Mouse (Mus musculus) adrenal gland, adult 8-10 months (tissue): ENCODE results near the gene Rhbdd3. TPM values are rescaled to one million over a fixed set of nuclear protein-coding genes. Genes with fewer than 3 reads are reported as not detected.

ENCODE experiments used
- DNase-seq: peaks from one replicate; pipeline ENCODE4 v3.0.0; 2022
- total RNA-seq, 4 experiments: library from RNA; stranded (reverse); gene quantifications; 2 replicates each; pipeline ENCODE4 v1.2.4; 2022

Rhbdd3 gene
- total RNA-seq, 4 experiments from 2014 or later = 19.8 to 31.3 (median 24.4) TPM

- DNase-seq = no peak
These were observed 30.3 kb downstream of the Rhbdd3 start for GRCm38 (mm10) chr11:5129035-5129480.

DNA sequence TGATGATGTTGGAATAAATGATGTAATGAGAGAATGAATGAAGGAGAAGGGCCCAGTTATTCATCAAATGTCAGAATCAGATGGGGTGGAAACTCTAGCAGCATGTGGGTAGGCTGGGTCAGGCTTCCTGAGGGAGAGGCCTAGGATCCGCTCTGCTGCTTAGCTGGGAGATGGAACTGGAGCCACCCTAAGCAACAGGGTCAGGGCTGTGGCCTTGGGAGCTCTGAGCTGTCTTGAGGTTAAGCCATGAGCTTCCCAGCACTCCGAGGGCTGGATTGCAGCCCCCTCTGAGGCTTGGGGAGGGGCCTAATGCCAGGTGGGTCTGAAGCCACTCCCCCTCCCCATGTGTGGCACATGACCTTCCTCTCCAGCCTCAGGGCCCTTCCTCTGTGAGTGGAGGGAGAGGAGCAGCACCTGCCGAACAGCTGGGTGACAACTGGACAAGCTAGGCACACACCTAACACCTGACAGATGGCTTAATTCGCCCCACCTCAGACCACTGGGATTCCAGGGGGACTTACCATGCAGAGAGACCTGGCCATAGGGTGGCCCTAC, 31.5 kb downstream of the Rhbdd3 start:
- DNase-seq = no peak

GRCm38 (mm10) chr11:5132751-5133150, 34.0 kb downstream of the Rhbdd3 start:
- no peak for DNase-seq

- no peak for DNase-seq
These were observed 37.2 kb downstream of the Rhbdd3 start for GRCm38 (mm10) chr11:5135914-5136313.

GRCm38 (mm10) chr11:5138642-5139041, 39.9 kb downstream of the Rhbdd3 start:
- DNase-seq = no peak

GRCm38 (mm10) chr11:5139372-5139771, 40.6 kb downstream of the Rhbdd3 start:
- no peak for DNase-seq

- peak; percentile 66 for DNase-seq
These were observed 41.9 kb downstream of the Rhbdd3 start for GRCm38 (mm10) chr11:5140619-5141018.

DNA sequence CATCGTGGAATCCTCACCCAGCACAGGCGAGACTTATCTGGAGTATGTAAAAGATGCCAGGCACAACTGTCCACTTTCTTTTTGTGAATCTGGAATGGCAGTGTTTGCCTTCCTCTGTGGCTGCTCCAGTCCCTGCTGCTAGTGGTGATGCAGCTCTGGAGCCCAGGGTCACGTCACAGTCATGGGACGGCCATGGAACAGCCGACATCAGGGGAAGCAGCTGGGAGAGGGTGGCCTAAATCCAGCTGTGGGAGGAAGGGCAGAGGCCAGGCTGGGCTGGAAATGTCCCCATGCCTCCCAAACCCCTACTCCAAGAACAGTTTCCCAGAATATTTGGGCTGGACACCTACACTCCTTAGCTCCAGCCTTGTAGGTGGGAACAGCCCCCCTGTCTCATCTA, 42.5 kb downstream of the Rhbdd3 start:
- no peak for DNase-seq

- no peak for DNase-seq
These were observed 43.2 kb downstream of the Rhbdd3 start for GRCm38 (mm10) chr11:5141965-5142364.

GRCm38 (mm10) chr11:5145600-5145999, 46.9 kb downstream of the Rhbdd3 start:
- DNase-seq = no peak

- DNase-seq = no peak
These were observed 50.5 kb downstream of the Rhbdd3 start for GRCm38 (mm10) chr11:5149249-5149648.

- DNase-seq = no peak
These were observed 51.2 kb downstream of the Rhbdd3 start for GRCm38 (mm10) chr11:5149955-5150354.

DNA sequence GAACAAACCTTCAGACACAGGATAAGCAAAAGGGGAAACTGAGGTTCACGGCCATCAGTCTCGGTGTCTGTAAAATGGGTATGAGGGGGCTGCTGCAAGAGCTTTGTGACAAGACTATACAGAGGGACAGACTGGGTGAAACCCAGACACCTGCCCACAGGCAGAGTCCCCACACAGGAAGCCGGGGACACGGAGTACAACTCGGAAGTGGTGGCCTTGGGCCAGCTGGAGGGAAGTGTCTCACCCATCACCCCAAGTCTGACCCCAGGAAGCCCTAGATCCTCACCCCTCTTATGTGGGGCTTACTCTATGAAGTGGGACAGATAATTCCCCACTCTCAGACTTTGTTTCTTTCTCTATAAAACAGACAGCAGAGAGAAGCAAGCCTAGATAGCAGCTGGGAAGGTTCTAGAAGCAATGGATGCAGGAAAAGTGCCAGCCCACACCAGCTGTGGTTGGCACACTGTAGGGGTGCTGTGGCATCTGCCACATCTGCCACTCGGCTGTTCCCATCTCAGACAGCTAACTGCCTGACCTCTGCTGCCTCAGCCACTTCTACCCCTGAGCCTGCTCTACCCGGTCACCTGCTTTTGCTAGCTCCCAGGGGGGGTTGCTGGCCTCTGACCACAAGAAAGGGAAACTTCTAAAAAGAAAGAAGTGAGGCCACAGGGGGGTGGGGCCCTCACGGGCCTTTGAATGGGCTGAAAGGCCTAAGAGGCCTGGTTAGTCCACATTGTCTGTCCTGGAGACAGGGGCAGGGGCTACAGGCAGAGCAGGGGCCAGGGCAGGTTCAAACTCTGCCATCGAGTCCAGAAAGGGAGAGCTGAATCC, 51.9 kb downstream of the Rhbdd3 start:
- DNase-seq = no peak

DNA sequence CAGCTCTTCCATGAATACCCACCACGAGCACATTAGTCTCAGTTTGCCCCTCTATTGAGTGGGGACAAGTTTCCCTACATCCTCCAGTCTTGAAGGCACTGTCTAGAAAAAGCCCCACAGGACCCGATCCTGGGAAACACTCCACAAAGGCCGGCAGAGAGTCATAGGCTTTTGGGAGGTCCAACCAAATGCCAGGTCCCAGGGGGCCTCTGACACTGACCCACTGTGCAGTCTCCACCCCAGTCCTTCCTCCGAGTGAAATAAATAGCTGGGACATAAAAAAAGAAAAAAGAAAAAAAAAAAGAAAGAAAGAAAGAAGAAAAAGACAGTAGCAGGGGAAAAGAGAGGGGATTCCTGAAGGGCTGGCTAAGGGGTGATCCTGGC, 52.5 kb downstream of the Rhbdd3 start:
- DNase-seq = no peak

GRCm38 (mm10) chr11:5151680-5152337, 53.1 kb downstream of the Rhbdd3 start, which contains the start of gene Emid1:
Gene Emid1, minus strand, starts transcription at chr11:5152257.
- no peak for DNase-seq

DNA sequence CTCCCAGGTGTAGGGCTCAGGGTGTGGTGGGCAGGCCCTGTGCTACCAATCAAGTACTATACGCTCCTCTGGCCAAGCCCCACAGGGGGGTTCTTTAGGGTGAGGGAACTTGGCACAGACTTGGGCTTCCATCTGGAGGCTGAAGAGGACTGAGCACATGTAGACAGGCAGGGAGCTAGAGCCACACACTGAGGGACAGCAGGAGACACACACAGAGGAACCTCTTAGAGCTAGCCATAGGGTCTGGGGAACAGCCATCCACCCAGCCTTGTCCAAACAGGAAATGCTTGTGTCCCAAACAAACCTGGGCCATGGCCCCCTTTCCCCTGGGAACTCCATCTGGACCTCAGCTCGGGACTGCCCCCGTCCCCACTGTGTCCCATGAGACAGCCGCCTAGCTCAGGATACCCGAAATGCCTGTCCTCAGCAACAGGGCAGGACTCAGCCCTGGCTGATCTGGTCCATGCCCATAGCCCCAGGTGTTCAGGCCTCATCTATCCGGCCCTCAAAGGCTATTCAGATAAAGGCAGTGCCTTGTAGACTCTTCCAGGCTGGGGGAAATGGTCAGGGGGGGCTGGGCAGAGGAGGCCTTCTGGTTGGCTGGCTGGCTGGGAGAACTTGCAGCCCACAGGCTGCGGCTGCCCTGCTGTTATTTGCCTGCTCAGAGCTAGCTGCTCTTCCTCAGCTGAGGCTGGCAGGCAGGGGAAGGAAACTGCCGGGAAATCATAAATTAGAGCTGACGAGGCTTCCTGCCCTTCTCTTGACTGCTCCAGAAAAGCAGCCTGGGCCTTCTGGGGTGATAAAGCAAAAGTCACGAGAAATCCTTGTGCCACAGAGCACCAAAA, 56.5 kb downstream of the Rhbdd3 start:
- DNase-seq = no peak

Other genes starting within 250 kb of the Rhbdd3 start
- gene Nf2, start 249.4 kb upstream of the Rhbdd3 start, total RNA-seq = 100 to 1,000 TPM in 2 of 4 experiments, 10 to 100 TPM in 2; 82.7 to 196 (median 122) TPM
- 10 to 100 TPM; 32.7 to 66.5 (median 46.1) TPM for gene Nipsnap1, start 225.0 kb upstream of the Rhbdd3 start, total RNA-seq
- gene Thoc5, start 203.6 kb upstream of the Rhbdd3 start, total RNA-seq = 10 to 100 TPM; 30.8 to 35.1 (median 33.8) TPM
- 1 to 10 TPM; 1.8 to 2.7 (median 2.3) TPM for gene Nefh, start 150.9 kb upstream of the Rhbdd3 start, total RNA-seq
- gene Ap1b1, start 112.1 kb upstream of the Rhbdd3 start, total RNA-seq = 10 to 100 TPM; 67.4 to 83.9 (median 73.4) TPM
- under 1 TPM; 0.42 to 0.95 (median 0.59) TPM for gene Rasl10a, start 40.8 kb upstream of the Rhbdd3 start, total RNA-seq
- 10 to 100 TPM; 39.6 to 61.2 (median 53.6) TPM for gene Gas2l1, start 33.6 kb upstream of the Rhbdd3 start, total RNA-seq
- gene Ewsr1, start 340 bp downstream of the Rhbdd3 start, total RNA-seq = 100 to 1,000 TPM; 207 to 451 (median 331) TPM
- 1 to 10 TPM; 3.7 to 6.6 (median 3.9) TPM for gene Emid1, start 53.3 kb downstream of the Rhbdd3 start, total RNA-seq
- 10 to 100 TPM; 20.9 to 30.7 (median 26.3) TPM for gene Kremen1, start 162.6 kb downstream of the Rhbdd3 start, total RNA-seq